Mouse (Mus musculus) lung, postnatal 0 days (tissue): ENCODE results near the gene Pex7. TPM values are rescaled to one million over a fixed set of nuclear protein-coding genes. Genes with fewer than 3 reads are reported as not detected.

Source experiments
- ATAC-seq: fragments of 200-750 bp; cut with Nextera tagmentation; 2 replicates; pipeline ENCODE4 v1.8.0; 2017; ENCODE audit warnings: moderate library complexity
- DNase-seq: peaks from one replicate; pipeline ENCODE4 v3.0.0-alpha.2; 2016; ENCODE audit warnings: low spot score
- H3K27ac ChIP-seq: fragments of 300-500 bp; sonication (generic); 2 replicates; pipeline ENCODE4 v1.5.1; 2014; ENCODE audit warnings: antibody characterized with exemption, mild to moderate bottlenecking, low read length, mixed read lengths
- H3K27me3 ChIP-seq: fragments of 300-500 bp; sonication (generic); replicated peaks from 2 replicates; pipeline ENCODE4 v1.6.1; 2014; ENCODE audit warnings: low read length, mixed read lengths; ENCODE audit not compliant: insufficient read depth
- H3K36me3 ChIP-seq: fragments of 300-500 bp; sonication (generic); 2 replicates; pipeline ENCODE4 v1.6.1; 2014; ENCODE audit warnings: low read length, mixed read lengths; ENCODE audit not compliant: insufficient read depth
- H3K4me1 ChIP-seq: fragments of 300-500 bp; sonication (generic); 2 replicates; pipeline ENCODE4 v1.6.1; 2014; ENCODE audit warnings: antibody characterized with exemption, low read depth, low read length, mixed read lengths; ENCODE audit not compliant: insufficient read depth
- H3K4me2 ChIP-seq: fragments of 300-500 bp; sonication (generic); replicated peaks from 2 replicates; pipeline ENCODE4 v1.6.1; 2014; ENCODE audit warnings: low read depth, mild to moderate bottlenecking, low read length, moderate library complexity, mixed read lengths
- H3K4me3 ChIP-seq: fragments of 300-500 bp; sonication (generic); 2 replicates; pipeline ENCODE4 v1.5.1; 2014; ENCODE audit warnings: low read depth, low read length
- H3K9ac ChIP-seq: fragments of 300-500 bp; sonication (generic); replicated peaks from 2 replicates; pipeline ENCODE4 v1.6.1; 2014; ENCODE audit warnings: low read depth, mild to moderate bottlenecking
- H3K9me3 ChIP-seq: fragments of 300-500 bp; sonication (generic); 2 replicates; pipeline ENCODE4 v1.6.1; 2016; ENCODE audit warnings: low read length, mixed read lengths
- CTCF ChIP-seq: IDR thresholded peaks from 2 replicates; pipeline ENCODE4 v1.5.1; 2016; ENCODE audit warnings: antibody characterized with exemption, mild to moderate bottlenecking
- EP300 ChIP-seq: IDR thresholded peaks from 2 replicates; pipeline ENCODE4 v1.6.1; 2016; ENCODE audit warnings: antibody characterized with exemption, mild to moderate bottlenecking, control low read depth
- WGBS: fragments of 180-500 bp; shearing (Covaris S2); extraction: QIAGEN DNeasy Blood & Tissue Kit; methylation state at CpG from one replicate; pipeline ENCODE4 v1.1.7; 2014; 5-methylcytosine and 5-hydroxymethylcytosine counted together
- polyA plus RNA-seq: library from polyadenylated mRNA; unstranded; fragments of >200 nt; fragmentation: Nextera tagmentation; extraction: Ambion mirVana; gene quantifications from 2 replicates; pipeline ENCODE4 v1.2.1, GENCODE M21; 2015

Gene Pex7
- polyA plus RNA-seq, 1 experiment from 2014 or later, result 40.3 TPM

GRCm38 (mm10) chr10:19850998-19851691, 56.3 kb downstream of the Pex7 start, which contains the start of gene Slc35d3:
TSS of gene Slc35d3 (minus strand) at chr10:19851459.
- Histone ChIP-seq H3K27me3 (peaks cover 39% of the 10 kb centered on the region), H3K9ac (no peak within 1 kb of the TSS), H3K36me3 (no peaks in the 10 kb centered on the region), H3K4me1 (peaks cover 18% of the 10 kb centered on the region), H3K27ac (no peak within 1 kb of the TSS), H3K4me3 (peak within 1 kb of the TSS; percentile 46), H3K4me2 (peak within 1 kb of the TSS; percentile 89), H3K9me3 (no peaks in the 10 kb centered on the region)
- 0 out of 2 replicates have a peak, but pooled peaks have one; percentile 5 for TF ChIP-seq CTCF
- no peak for TF ChIP-seq EP300
- DNase-seq (no peak), ATAC-seq (peak; percentile 17; the same call in 1 of the 2 replicates)
- under 1% methylated on average over 39 of the region's 72 CpGs for WGBS

- peak overlapping the region; percentile 46 for H3K4me3 ChIP-seq
- no peaks in the 10 kb centered on the region for H3K9me3 ChIP-seq
- no peaks in the 10 kb centered on the region for H3K36me3 ChIP-seq
- H3K4me2 ChIP-seq, result peak overlapping the region; percentile 89
- H3K27me3 ChIP-seq, result peaks cover 39% of the 10 kb centered on the region
- peaks cover 18% of the 10 kb centered on the region for H3K4me1 ChIP-seq
- H3K9ac ChIP-seq, result no peak overlapping the region
- peak; percentile 16 for DNase-seq
- no peak overlapping the region for H3K27ac ChIP-seq
- under 1% methylated on average over 36 of the region's 36 CpGs for WGBS
- ATAC-seq, result peak; percentile 28; the same call in 1 of the 2 replicates
- no peak for TF ChIP-seq EP300
- TF ChIP-seq CTCF, result no peak
Measured at GRCm38 (mm10) chr10:19850544-19850997, 56.9 kb downstream of the Pex7 start.

GRCm38 (mm10) chr10:19849771-19850365, 57.6 kb downstream of the Pex7 start:
- DNase-seq, result no peak
- no peak; the same call in 1 of the 2 replicates for ATAC-seq
- WGBS, result under 1% methylated on average over 23 of the region's 32 CpGs
- peaks cover 39% of the 10 kb centered on the region for H3K27me3 ChIP-seq
- H3K4me1 ChIP-seq, result peaks cover 18% of the 10 kb centered on the region
- H3K9me3 ChIP-seq, result no peaks in the 10 kb centered on the region
- TF ChIP-seq EP300, result no peak
- no peak for TF ChIP-seq CTCF
- H3K4me3 ChIP-seq, result peak overlapping the region; percentile 46
- no peak overlapping the region for H3K9ac ChIP-seq
- H3K4me2 ChIP-seq, result peak overlapping the region; percentile 89
- H3K36me3 ChIP-seq, result no peaks in the 10 kb centered on the region
- no peak overlapping the region for H3K27ac ChIP-seq

GRCm38 (mm10) chr10:19848928-19849770, 58.3 kb downstream of the Pex7 start:
- Histone ChIP-seq H3K4me3 (peak overlapping the region; percentile 46), H3K27me3 (peaks cover 39% of the 10 kb centered on the region), H3K9ac (no peak overlapping the region), H3K27ac (no peak overlapping the region), H3K4me2 (peak overlapping the region; percentile 89), H3K36me3 (no peaks in the 10 kb centered on the region), H3K9me3 (no peaks in the 10 kb centered on the region), H3K4me1 (peaks cover 18% of the 10 kb centered on the region)
- 7% methylated on average over 44 of the region's 44 CpGs for WGBS
- TF ChIP-seq EP300 (no peak), CTCF (no peak)
- no peak for DNase-seq
- ATAC-seq, result no peak

GRCm38 (mm10) chr10:19839836-19840235, 67.7 kb downstream of the Pex7 start:
- 78% methylated on average over 5 of the region's 5 CpGs for WGBS
- H3K4me3 ChIP-seq, result no peak overlapping the region
- no peaks in the 10 kb centered on the region for H3K9me3 ChIP-seq
- no peak for TF ChIP-seq EP300
- no peak for TF ChIP-seq CTCF
- H3K9ac ChIP-seq, result no peak overlapping the region
- H3K27me3 ChIP-seq, result no peaks in the 10 kb centered on the region
- ATAC-seq, result no peak
- no peaks in the 10 kb centered on the region for H3K36me3 ChIP-seq
- H3K27ac ChIP-seq, result no peak overlapping the region
- no peak overlapping the region for H3K4me2 ChIP-seq
- H3K4me1 ChIP-seq, result no peaks in the 10 kb centered on the region
- DNase-seq, result no peak
